Mouse (Mus musculus): Measurements from ENCODE around the gene Smagp. TPM values are rescaled to one million over a fixed set of nuclear protein-coding genes. Genes with fewer than 3 reads are reported as not detected.
A peak's percentile ranks its signal among the peaks of the same experiment; 100 is the strongest.

Gene Smagp
- polyA plus RNA-seq (2015; fragmentation: Nextera tagmentation; extraction: Ambion mirVana): 30.0 and 33.1 TPM in 2 replicates

DNA sequence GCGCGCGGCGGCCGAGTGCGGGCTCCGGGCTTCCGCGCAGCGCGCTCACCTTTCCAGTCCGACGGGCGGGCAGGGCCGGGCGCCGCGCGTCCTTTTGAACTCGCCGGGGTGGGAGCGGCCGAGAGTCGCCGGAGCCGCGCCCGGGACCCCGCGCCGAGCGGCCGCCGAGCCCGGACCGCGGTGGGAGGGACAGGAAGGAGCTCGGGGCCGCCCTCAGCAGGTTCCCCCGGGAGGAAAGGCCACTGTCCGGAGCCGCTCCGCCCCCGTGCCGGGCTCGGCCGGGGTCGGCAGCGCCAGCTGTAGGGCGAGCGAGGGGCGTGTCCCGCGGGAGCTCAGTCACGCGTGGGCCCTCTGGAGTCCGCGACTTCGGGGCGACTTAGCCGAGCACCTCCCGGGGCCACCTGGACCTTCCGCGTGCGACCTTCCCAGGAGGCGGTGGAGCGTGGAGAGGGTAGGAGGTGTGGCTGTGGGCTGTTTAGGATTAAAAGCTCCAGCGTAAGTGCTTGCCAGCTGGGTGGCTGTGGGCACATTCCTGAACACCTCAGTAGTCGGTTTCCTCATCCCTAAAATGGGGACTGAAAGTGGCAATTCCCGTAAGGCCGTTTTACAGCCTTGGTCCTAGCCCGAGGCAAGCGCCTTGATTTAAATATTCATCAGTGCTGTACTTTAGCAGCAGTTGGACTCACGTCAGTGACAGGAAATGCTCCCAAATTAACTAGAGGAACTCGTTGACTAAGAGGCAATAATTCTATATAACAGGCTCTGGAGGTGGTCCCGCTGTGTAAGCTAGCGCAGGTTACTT lies at the start of gene Smagp:
TSS of gene Smagp (minus strand) at position 241 of the 802 bp plus-strand sequence.
- under 1% methylated on average over 58 of the region's 77 CpGs for WGBS
- H3K9me3 ChIP-seq (replicated peaks): no peaks in the 10 kb centered on the region
- peak; percentile 69 for ATAC-seq (replicated peaks; ENCODE audit: low FRiP score)
- no peaks in the 10 kb centered on the region for H3K36me3 ChIP-seq
- peaks cover 32% of the 10 kb centered on the region for H3K27me3 ChIP-seq
- peak within 1 kb of the TSS; percentile 87 for H3K4me2 ChIP-seq
- H3K27ac ChIP-seq: peak within 1 kb of the TSS; percentile 74
- peak within 1 kb of the TSS; percentile 57 for H3K9ac ChIP-seq
- H3K4me1 ChIP-seq: peaks cover 56% of the 10 kb centered on the region
- H3K4me3 ChIP-seq (replicated peaks): peak within 1 kb of the TSS; percentile 56

GRCm38 (mm10) chr15:100686434-100686833 lies 49.7 kb upstream of the Smagp start:
- H3K9ac ChIP-seq: no peak overlapping the region
- H3K27ac ChIP-seq: no peak overlapping the region
- no peak for ATAC-seq (replicated peaks; ENCODE audit: low FRiP score)
- H3K4me3 ChIP-seq (replicated peaks): no peak overlapping the region
- 90% methylated on average over 6 of the region's 6 CpGs for WGBS
- no peaks in the 10 kb centered on the region for H3K36me3 ChIP-seq
- no peak overlapping the region for H3K4me2 ChIP-seq
- H3K4me1 ChIP-seq: peaks cover 19% of the 10 kb centered on the region
- peaks cover 10% of the 10 kb centered on the region for H3K9me3 ChIP-seq (replicated peaks)
- peaks cover 9% of the 10 kb centered on the region; the same call in 1 of the 2 replicates for H3K27me3 ChIP-seq

GRCm38 (mm10) chr15:100685849-100686248 lies 49.1 kb upstream of the Smagp start:
- 90% methylated on average over 8 of the region's 8 CpGs for WGBS

DNA sequence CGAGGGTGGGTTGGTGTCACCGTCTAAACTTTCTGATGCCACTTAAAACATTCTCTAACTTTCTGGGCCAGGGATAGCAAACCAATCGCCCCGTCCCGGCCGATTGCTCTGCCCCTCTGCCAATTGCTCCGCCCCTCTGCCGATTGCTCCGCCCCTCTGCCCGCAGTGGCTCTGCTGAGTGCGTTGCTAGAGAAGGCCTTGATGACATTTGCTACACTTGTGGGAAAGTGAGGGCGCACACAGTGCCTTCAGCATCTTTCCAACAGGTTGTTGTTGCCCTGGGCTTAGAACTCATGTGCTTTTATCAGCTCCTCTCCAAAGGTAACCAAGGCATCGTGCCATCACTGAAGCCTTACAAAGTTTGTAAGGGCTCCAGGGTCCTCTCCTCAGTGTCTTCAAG lies 48.5 kb upstream of the Smagp start:
- no peak for ATAC-seq (replicated peaks; ENCODE audit: low FRiP score)
- Histone ChIP-seq H3K9me3 (replicated peaks) (peaks cover 3% of the 10 kb centered on the region; the same call in 1 of the 2 replicates), H3K27ac (no peak overlapping the region), H3K4me1 (peaks cover 31% of the 10 kb centered on the region), H3K9ac (no peak overlapping the region), H3K4me3 (replicated peaks) (no peak overlapping the region), H3K27me3 (peaks cover 9% of the 10 kb centered on the region; the same call in 1 of the 2 replicates), H3K36me3 (no peaks in the 10 kb centered on the region), H3K4me2 (no peak overlapping the region)
- WGBS: 25% methylated on average over 13 of the region's 13 CpGs

More at GRCm38 (mm10) chr15:100685849-100686248, 49.1 kb upstream of the Smagp start:
- no peak overlapping the region for H3K4me3 ChIP-seq (replicated peaks)
- peaks cover 9% of the 10 kb centered on the region; the same call in 1 of the 2 replicates for H3K27me3 ChIP-seq
- ATAC-seq (replicated peaks; ENCODE audit: low FRiP score): no peak
- peaks cover 25% of the 10 kb centered on the region for H3K4me1 ChIP-seq
- H3K9me3 ChIP-seq (replicated peaks): peaks cover 9% of the 10 kb centered on the region
- H3K9ac ChIP-seq: no peak overlapping the region
- H3K36me3 ChIP-seq: no peaks in the 10 kb centered on the region
- no peak overlapping the region for H3K27ac ChIP-seq
- H3K4me2 ChIP-seq: no peak overlapping the region

DNA sequence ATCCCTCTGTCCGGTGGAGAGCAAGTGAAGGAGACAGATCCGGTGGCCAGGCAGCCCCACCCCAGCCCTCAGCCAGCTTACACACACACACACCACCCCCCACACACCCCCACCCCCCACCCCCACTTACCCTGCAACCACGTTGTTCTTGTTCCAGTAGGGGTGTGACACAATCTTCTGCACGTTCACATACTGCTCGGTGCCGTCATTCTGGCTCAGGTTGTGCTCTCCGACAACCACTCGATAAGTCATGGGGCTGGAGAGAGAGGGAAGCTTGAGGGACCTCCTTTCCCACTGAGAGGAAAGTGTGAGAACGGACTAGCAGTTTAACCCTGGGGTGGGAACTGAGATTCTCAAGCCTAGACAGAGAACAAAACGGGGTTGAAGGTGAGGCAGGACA lies 47.7 kb upstream of the Smagp start:
- H3K27ac ChIP-seq: no peak overlapping the region
- H3K27me3 ChIP-seq: peaks cover 9% of the 10 kb centered on the region; the same call in 1 of the 2 replicates
- ATAC-seq (replicated peaks; ENCODE audit: low FRiP score): no peak
- no peak overlapping the region for H3K4me3 ChIP-seq (replicated peaks)
- no peaks in the 10 kb centered on the region for H3K36me3 ChIP-seq
- no peaks in the 10 kb centered on the region for H3K9me3 ChIP-seq (replicated peaks)
- no peak overlapping the region for H3K4me2 ChIP-seq
- WGBS: 67% methylated on average over 10 of the region's 10 CpGs
- H3K9ac ChIP-seq: no peak overlapping the region
- peaks cover 39% of the 10 kb centered on the region for H3K4me1 ChIP-seq

GRCm38 (mm10) chr15:100683041-100683440 lies 46.3 kb upstream of the Smagp start:
- Histone ChIP-seq H3K9ac (no peak overlapping the region), H3K9me3 (replicated peaks) (no peaks in the 10 kb centered on the region), H3K4me2 (no peak overlapping the region), H3K4me3 (replicated peaks) (no peak overlapping the region), H3K27me3 (peaks cover 9% of the 10 kb centered on the region; the same call in 1 of the 2 replicates), H3K27ac (no peak overlapping the region), H3K4me1 (peaks cover 52% of the 10 kb centered on the region), H3K36me3 (no peaks in the 10 kb centered on the region)
- no peak; the same call in 1 of the 2 replicates for ATAC-seq (replicated peaks; ENCODE audit: low FRiP score)
- 48% methylated on average over 2 of the region's 2 CpGs for WGBS

GRCm38 (mm10) chr15:100681770-100682169 lies 45.0 kb upstream of the Smagp start:
- no peak for ATAC-seq (replicated peaks; ENCODE audit: low FRiP score)
- H3K9me3 ChIP-seq (replicated peaks): no peaks in the 10 kb centered on the region
- WGBS: 38% methylated on average over 7 of the region's 7 CpGs
- H3K27me3 ChIP-seq: peaks cover 6% of the 10 kb centered on the region; the same call in 1 of the 2 replicates
- H3K4me3 ChIP-seq (replicated peaks): no peak overlapping the region
- no peak overlapping the region for H3K9ac ChIP-seq
- H3K4me1 ChIP-seq: peaks cover 46% of the 10 kb centered on the region
- H3K36me3 ChIP-seq: no peaks in the 10 kb centered on the region
- peak overlapping the region; percentile 56; the same call in 1 of the 2 replicates for H3K27ac ChIP-seq
- H3K4me2 ChIP-seq: no peak overlapping the region

GRCm38 (mm10) chr15:100680381-100680780 lies 43.6 kb upstream of the Smagp start:
- no peaks in the 10 kb centered on the region for H3K9me3 ChIP-seq (replicated peaks)
- no peak overlapping the region for H3K4me3 ChIP-seq (replicated peaks)
- H3K36me3 ChIP-seq: no peaks in the 10 kb centered on the region
- peak overlapping the region; percentile 93 for H3K27ac ChIP-seq
- no peak for ATAC-seq (replicated peaks; ENCODE audit: low FRiP score)
- H3K4me2 ChIP-seq: no peak overlapping the region
- no peak overlapping the region for H3K9ac ChIP-seq
- peaks cover 51% of the 10 kb centered on the region for H3K4me1 ChIP-seq
- WGBS: 29% methylated on average over 3 of the region's 3 CpGs
- H3K27me3 ChIP-seq: no peaks in the 10 kb centered on the region; the same call in 1 of the 2 replicates

DNA sequence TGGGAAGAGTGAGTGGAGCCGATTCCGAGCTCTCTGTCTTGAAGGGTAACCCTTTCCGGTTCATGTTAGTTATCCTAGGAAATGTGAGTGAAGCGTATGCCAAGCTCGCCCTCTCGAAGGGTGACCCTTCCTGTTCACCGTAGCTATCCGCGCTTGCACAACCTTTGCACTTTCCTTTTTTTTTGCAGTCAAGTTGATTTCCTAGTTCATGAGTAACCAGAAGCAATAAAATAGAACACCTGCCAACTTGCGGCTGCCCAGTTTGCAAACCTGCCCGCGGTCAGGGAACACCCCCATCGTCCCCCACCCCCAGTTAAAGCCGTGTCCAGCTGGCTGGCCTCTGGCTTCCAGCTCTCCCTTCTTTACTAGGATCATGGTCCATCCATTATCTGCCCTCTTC lies 42.3 kb upstream of the Smagp start:
- Histone ChIP-seq H3K4me3 (replicated peaks) (0 out of 2 replicates have a peak overlapping the region, but pooled peaks have one; percentile 15), H3K4me1 (peaks cover 59% of the 10 kb centered on the region), H3K9me3 (replicated peaks) (no peaks in the 10 kb centered on the region), H3K4me2 (peak overlapping the region; percentile 43), H3K27me3 (no peaks in the 10 kb centered on the region), H3K36me3 (no peaks in the 10 kb centered on the region), H3K9ac (no peak overlapping the region), H3K27ac (peak overlapping the region; percentile 93)
- 44% methylated on average over 14 of the region's 14 CpGs for WGBS
- ATAC-seq (replicated peaks; ENCODE audit: low FRiP score): peak; percentile 44

- peak; percentile 55 for ATAC-seq (replicated peaks; ENCODE audit: low FRiP score)
- Histone ChIP-seq H3K4me1 (peaks cover 63% of the 10 kb centered on the region), H3K27me3 (no peaks in the 10 kb centered on the region), H3K4me3 (replicated peaks) (0 out of 2 replicates have a peak overlapping the region, but pooled peaks have one; percentile 15), H3K9ac (no peak overlapping the region), H3K27ac (peak overlapping the region; percentile 93), H3K4me2 (peak overlapping the region; percentile 43), H3K36me3 (no peaks in the 10 kb centered on the region), H3K9me3 (replicated peaks) (no peaks in the 10 kb centered on the region)
- WGBS: 50% methylated on average over 12 of the region's 12 CpGs
Observed at GRCm38 (mm10) chr15:100678581-100678980, 41.8 kb upstream of the Smagp start.

GRCm38 (mm10) chr15:100677675-100678074 lies 40.9 kb upstream of the Smagp start:
- no peaks in the 10 kb centered on the region for H3K27me3 ChIP-seq
- H3K4me3 ChIP-seq (replicated peaks): no peak overlapping the region
- no peaks in the 10 kb centered on the region for H3K9me3 ChIP-seq (replicated peaks)
- no peak for ATAC-seq (replicated peaks; ENCODE audit: low FRiP score)
- H3K9ac ChIP-seq: no peak overlapping the region
- WGBS: 89% methylated on average over 8 of the region's 8 CpGs
- H3K27ac ChIP-seq: peak overlapping the region; percentile 93
- H3K4me1 ChIP-seq: peaks cover 63% of the 10 kb centered on the region
- no peak overlapping the region for H3K4me2 ChIP-seq
- H3K36me3 ChIP-seq: no peaks in the 10 kb centered on the region

DNA sequence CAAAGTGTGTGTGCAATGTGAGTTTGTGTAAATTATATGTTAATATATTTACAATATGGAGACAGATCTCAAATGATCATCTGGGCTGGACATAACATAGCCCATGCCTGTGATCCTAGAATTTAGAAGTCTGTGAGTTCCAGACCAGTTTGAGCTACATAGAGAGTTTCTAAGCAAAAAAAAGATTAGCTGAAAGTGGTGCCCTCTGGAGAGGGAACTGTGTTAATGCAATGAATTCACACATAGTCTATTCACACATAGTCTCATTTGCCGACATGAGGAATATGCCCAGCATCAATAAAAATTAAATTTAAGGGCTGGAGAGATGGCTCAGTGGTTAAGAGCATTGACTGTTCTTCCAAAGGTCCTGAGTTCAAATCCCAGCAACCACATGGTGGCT lies 39.8 kb upstream of the Smagp start:
- no peak overlapping the region for H3K27ac ChIP-seq
- no peak overlapping the region for H3K4me3 ChIP-seq (replicated peaks)
- no peak overlapping the region for H3K9ac ChIP-seq
- no peak for ATAC-seq (replicated peaks; ENCODE audit: low FRiP score)
- peaks cover 57% of the 10 kb centered on the region for H3K4me1 ChIP-seq
- H3K27me3 ChIP-seq: no peaks in the 10 kb centered on the region
- H3K9me3 ChIP-seq (replicated peaks): no peaks in the 10 kb centered on the region
- no peaks in the 10 kb centered on the region for H3K36me3 ChIP-seq
- 83% methylated on average over 1 of the region's 1 CpGs for WGBS
- no peak overlapping the region for H3K4me2 ChIP-seq

Measured in kidney, embryonic 15.5 days (tissue).